Mouse (Mus musculus) layer of hippocampus, postnatal 14 days (tissue): ENCODE measurements around the gene Slc35f2. TPM values are rescaled to one million over a fixed set of nuclear protein-coding genes. Genes with fewer than 3 reads are reported as not detected.
A peak's percentile ranks its signal among the peaks of the same experiment; 100 is the strongest.

Experiments used
- DNase-seq, 2 experiments: peaks; one replicate each; pipeline ENCODE4 v3.0.0; 2021 to 2022; ENCODE audit warnings: low spot score in 2 of 2, mixed read lengths in 1 of 2
- total RNA-seq, 2 experiments: library from RNA; stranded (reverse); gene quantifications; 2 replicates each; pipeline ENCODE4 v1.2.3; 2021

Gene Slc35f2
- total RNA-seq, 2 experiments from 2014 or later: 5.9 to 6.6 TPM

GRCm38 (mm10) chr9:53825318-53825717, 54.0 kb downstream of the Slc35f2 start:
- DNase-seq: no peak

- peak; percentile 55 to 84 for DNase-seq
Observed at GRCm38 (mm10) chr9:53829081-53829865, 57.9 kb downstream of the Slc35f2 start.

- no peak for DNase-seq
Observed at GRCm38 (mm10) chr9:53829866-53830209, 58.5 kb downstream of the Slc35f2 start.

- no peak for DNase-seq
Observed at GRCm38 (mm10) chr9:53835039-53835438, 63.7 kb downstream of the Slc35f2 start.

- no peak for DNase-seq
Observed at GRCm38 (mm10) chr9:53835976-53836375, 64.6 kb downstream of the Slc35f2 start.

GRCm38 (mm10) chr9:53838816-53839215, 67.5 kb downstream of the Slc35f2 start:
- DNase-seq: no peak

GRCm38 (mm10) chr9:53848548-53848947, 77.2 kb downstream of the Slc35f2 start:
- DNase-seq: peak in 1 of 2 experiments; percentile 84

- DNase-seq: no peak
Observed at GRCm38 (mm10) chr9:53849864-53850263, 78.5 kb downstream of the Slc35f2 start, which contains the start of gene Sln. TSS of gene Sln (plus strand) at chr9:53850164.

- no peak for DNase-seq
Observed at GRCm38 (mm10) chr9:53852158-53852557, 80.8 kb downstream of the Slc35f2 start.

GRCm38 (mm10) chr9:53853672-53854071, 82.3 kb downstream of the Slc35f2 start:
- DNase-seq: no peak

- DNase-seq: no peak
Observed at GRCm38 (mm10) chr9:53854525-53854924, 83.2 kb downstream of the Slc35f2 start.

GRCm38 (mm10) chr9:53857864-53858263, 86.5 kb downstream of the Slc35f2 start:
- DNase-seq: no peak

Other genes starting within 250 kb of the Slc35f2 start
- 10 to 100 TPM; 22.3 to 24.4 TPM for gene Atm, start 234.8 kb upstream of the Slc35f2 start, total RNA-seq
- gene Npat, start 234.5 kb upstream of the Slc35f2 start, total RNA-seq: 10 to 100 TPM; 14.3 to 16.3 TPM
- 100 to 1,000 TPM in 1 of 2 experiments, 10 to 100 TPM in 1; 94.1 to 102 TPM for gene Acat1, start 161.2 kb upstream of the Slc35f2 start, total RNA-seq
- gene Cul5, start 101.5 kb upstream of the Slc35f2 start, total RNA-seq: 10 to 100 TPM; 58.4 to 59.1 TPM
- gene Rab39, start 65.3 kb upstream of the Slc35f2 start, total RNA-seq: 1 to 10 TPM; 1.6 to 1.8 TPM
- gene Sln, start 78.6 kb downstream of the Slc35f2 start, total RNA-seq: under 1 TPM; 0.29 to 0.99 TPM
- gene Elmod1, start 203.8 kb downstream of the Slc35f2 start, total RNA-seq: 100 to 1,000 TPM; 203 to 208 TPM